Mouse (Mus musculus) heart, adult 10 weeks (tissue): ENCODE results near the gene BC048562. TPM values are rescaled to one million over a fixed set of nuclear protein-coding genes. Genes with fewer than 3 reads are reported as not detected.

ENCODE experiments used
- polyA plus RNA-seq: library from polyadenylated mRNA; stranded (reverse); fragments of 350-450 nt; fragmentation: Illumina TruSeq; extraction: RNeasy Lipid Tissue Mini Kit (QIAGEN cat#74804); gene quantifications from one replicate; pipeline ENCODE4 v1.2.3, GENCODE M21; 2014; ENCODE audit warnings: low read depth, low replicate concordance

BC048562 gene
- not detected for polyA plus RNA-seq

DNA sequence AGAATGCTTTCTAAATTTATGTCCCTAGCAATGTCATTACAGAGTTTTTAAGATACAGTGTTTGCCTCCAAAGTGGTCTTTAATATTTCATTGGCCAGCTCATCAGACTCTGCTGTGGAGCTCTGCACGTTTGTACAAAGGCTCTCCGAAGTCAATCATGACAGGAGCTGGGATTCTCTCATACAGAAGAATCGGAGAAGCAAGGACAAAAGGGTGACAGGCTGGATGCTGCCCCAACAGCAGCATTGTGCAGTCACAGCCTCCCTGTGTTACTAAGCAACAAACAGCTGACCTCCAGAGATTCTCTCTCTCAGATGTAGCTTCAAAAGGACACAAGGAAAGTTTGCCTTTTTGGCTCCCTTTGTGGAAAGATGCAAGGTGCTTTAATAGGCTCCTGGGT is at the start of gene BC048562:
BC048562 (plus strand) TSS at position 301 of the 400 bp plus-strand sequence.

GRCm38 (mm10) chr9:108392676-108393075 is 43.6 kb upstream of the BC048562 start, which contains the start of gene 1700102P08Rik:
Gene 1700102P08Rik, plus strand, starts transcription at chr9:108392805.

GRCm38 (mm10) chr9:108428384-108428783 is 7.9 kb upstream of the BC048562 start, which contains the start of gene Ccdc36:
Gene Ccdc36, minus strand, starts transcription at chr9:108428484.

GRCm38 (mm10) chr9:108460319-108461178 is 24.3 kb downstream of the BC048562 start, which contains the start of gene Ccdc71:
Gene Ccdc71, plus strand, starts transcription at chr9:108460527.

GRCm38 (mm10) chr9:108461181-108461631 is 24.9 kb downstream of the BC048562 start, which contains the start of gene Klhdc8b:
Gene Klhdc8b, minus strand, starts transcription at chr9:108461581.

DNA sequence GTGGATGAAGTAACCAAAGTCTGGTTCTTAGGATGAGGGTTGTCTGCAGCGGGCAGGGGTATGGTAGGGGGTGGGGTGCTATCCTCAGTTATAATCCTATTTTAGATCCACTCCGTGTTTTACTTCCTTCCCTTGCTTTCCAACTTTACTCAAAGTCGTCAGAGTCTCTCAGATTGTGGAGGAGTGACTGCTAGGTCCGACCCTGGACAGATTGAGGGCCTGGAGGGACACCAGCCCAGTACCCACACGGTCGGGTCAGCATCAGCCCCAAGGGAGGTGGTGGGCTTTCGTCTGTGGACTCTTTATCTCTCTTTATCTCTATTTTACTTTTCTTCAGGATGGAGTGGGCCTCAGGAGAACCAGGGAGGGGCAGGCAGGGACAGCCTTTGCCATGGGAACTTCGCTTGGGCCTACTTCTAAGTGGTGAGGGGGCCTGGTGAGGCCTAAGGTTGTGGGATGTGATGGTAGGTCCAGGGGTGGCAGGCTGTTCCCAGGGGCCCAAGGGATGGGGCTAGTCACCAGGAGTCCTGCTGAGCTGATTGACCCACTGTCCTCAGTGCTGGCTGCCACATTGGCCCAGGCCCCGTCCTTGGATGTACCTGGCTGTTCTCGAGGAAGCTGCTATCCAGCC is 43.6 kb downstream of the BC048562 start, which contains the start of gene Lamb2:
Lamb2 (plus strand) TSS at position 16 of the 631 bp plus-strand sequence.

DNA sequence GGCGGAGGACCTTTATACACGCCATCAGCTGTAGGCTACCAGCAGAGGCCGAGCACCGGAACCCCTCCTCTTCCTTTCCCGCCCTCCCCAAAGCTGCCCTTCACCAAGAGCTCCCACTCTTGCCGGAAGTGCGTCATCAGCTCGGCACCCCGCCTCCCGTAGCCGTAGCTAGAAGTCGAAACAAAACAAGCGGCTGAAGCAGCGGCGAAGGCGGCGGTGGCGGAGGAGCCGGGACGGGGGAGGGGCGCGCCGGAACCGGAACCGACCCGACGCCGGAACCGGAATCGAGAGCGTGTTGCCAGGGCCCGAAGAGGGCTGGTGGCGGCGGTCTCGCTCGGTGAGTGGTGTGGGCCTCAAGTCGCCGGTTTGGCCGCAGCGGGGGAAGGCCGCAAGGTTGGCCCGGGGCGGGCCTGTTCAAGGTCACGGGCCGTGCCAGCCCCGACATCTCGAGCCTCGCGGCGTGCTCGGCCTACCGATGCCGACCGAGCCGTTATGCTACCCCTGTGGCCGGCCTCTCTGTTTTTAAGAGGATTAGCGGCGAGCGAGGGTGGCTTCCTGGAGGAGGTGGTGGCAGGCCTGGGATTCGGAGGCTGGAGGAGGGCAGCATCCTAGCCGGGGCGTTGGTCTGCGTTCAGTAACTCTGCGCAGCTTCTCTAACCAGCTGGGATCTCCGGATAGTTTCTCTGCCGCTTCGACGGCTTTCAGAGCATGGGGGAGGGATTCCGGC is 54.4 kb downstream of the BC048562 start, which contains the start of gene Usp19:
Usp19 (plus strand) TSS at position 44 of the 727 bp plus-strand sequence.

Other genes starting within 250 kb of the BC048562 start
- not detected for gene Bsn, start 246.1 kb upstream of the BC048562 start, polyA plus RNA-seq
- gene Dag1, start 172.5 kb upstream of the BC048562 start, polyA plus RNA-seq = 197 TPM
- gene Nicn1, start 146.1 kb upstream of the BC048562 start, polyA plus RNA-seq = 25.6 TPM
- gene Amt, start 139.6 kb upstream of the BC048562 start, polyA plus RNA-seq = 5.7 TPM
- gene Rhoa, start 130.4 kb upstream of the BC048562 start, polyA plus RNA-seq = 213 TPM
- gene Tcta, start 130.3 kb upstream of the BC048562 start, polyA plus RNA-seq = 65.8 TPM
- 131 TPM for gene Gpx1, start 97.6 kb upstream of the BC048562 start, polyA plus RNA-seq
- 61.1 TPM for gene Usp4, start 88.6 kb upstream of the BC048562 start, polyA plus RNA-seq
- gene 1700102P08Rik, start 43.7 kb upstream of the BC048562 start, polyA plus RNA-seq = 0.86 TPM
- not detected for gene Ccdc36, start 8.0 kb upstream of the BC048562 start, polyA plus RNA-seq
- gene Ccdc71, start 24.0 kb downstream of the BC048562 start, polyA plus RNA-seq = 13.9 TPM
- gene Klhdc8b, start 25.1 kb downstream of the BC048562 start, polyA plus RNA-seq = 18.2 TPM
- 225 TPM for gene Lamb2, start 43.3 kb downstream of the BC048562 start, polyA plus RNA-seq
- gene Usp19, start 54.1 kb downstream of the BC048562 start, polyA plus RNA-seq = 100 TPM
- gene Qars, start 71.2 kb downstream of the BC048562 start, polyA plus RNA-seq = 78.2 TPM
- gene Qrich1, start 80.3 kb downstream of the BC048562 start, polyA plus RNA-seq = 50.0 TPM
- gene Impdh2, start 123.8 kb downstream of the BC048562 start, polyA plus RNA-seq = 66.9 TPM
- gene Ndufaf3, start 131.0 kb downstream of the BC048562 start, polyA plus RNA-seq = 41.2 TPM
- 40.3 TPM for gene Dalrd3, start 133.4 kb downstream of the BC048562 start, polyA plus RNA-seq
- 15.6 TPM for gene Wdr6, start 142.3 kb downstream of the BC048562 start, polyA plus RNA-seq
- 17.8 TPM for gene P4htm, start 161.2 kb downstream of the BC048562 start, polyA plus RNA-seq
- 39.2 TPM for gene Arih2, start 212.9 kb downstream of the BC048562 start, polyA plus RNA-seq
- gene Slc25a20, start 225.6 kb downstream of the BC048562 start, polyA plus RNA-seq = 202 TPM